Mouse (Mus musculus) embryonic facial prominence, embryonic 12.5 days (tissue): Measurements from ENCODE around the gene Rpl12. TPM values are rescaled to one million over a fixed set of nuclear protein-coding genes. Genes with fewer than 3 reads are reported as not detected.

Source experiments
- ATAC-seq: fragments of 200-750 bp; cut with Nextera tagmentation; 2 replicates; pipeline ENCODE4 v1.8.0; 2017; ENCODE audit not compliant: insufficient number of reproducible peaks, insufficient read depth, low FRiP score, low TSS enrichment
- H3K27ac ChIP-seq: fragments of 300-500 bp; sonication (generic); 2 replicates; pipeline ENCODE4 v1.5.1; 2016; ENCODE audit warnings: mild to moderate bottlenecking
- H3K27me3 ChIP-seq: fragments of 300-500 bp; sonication (generic); 2 replicates; pipeline ENCODE4 v1.6.1; 2016; ENCODE audit warnings: mild to moderate bottlenecking, moderate library complexity
- H3K36me3 ChIP-seq: fragments of 300-500 bp; sonication (generic); 2 replicates; pipeline ENCODE4 v1.6.1; 2016; ENCODE audit warnings: mild to moderate bottlenecking
- H3K4me1 ChIP-seq: fragments of 300-500 bp; sonication (generic); 2 replicates; pipeline ENCODE4 v1.6.1; 2016
- H3K4me2 ChIP-seq: fragments of 300-500 bp; sonication (generic); replicated peaks from 2 replicates; pipeline ENCODE4 v1.6.1; 2016; ENCODE audit warnings: mild to moderate bottlenecking, moderate library complexity
- H3K4me3 ChIP-seq: fragments of 300-500 bp; sonication (generic); 2 replicates; pipeline ENCODE4 v1.5.1; 2016; ENCODE audit warnings: mild to moderate bottlenecking
- H3K9ac ChIP-seq: fragments of 300-500 bp; sonication (generic); 2 replicates; pipeline ENCODE4 v1.6.1; 2016; ENCODE audit warnings: mild to moderate bottlenecking, moderate library complexity
- H3K9me3 ChIP-seq: fragments of 300-500 bp; sonication (generic); 2 replicates; pipeline ENCODE4 v1.6.1; 2016; ENCODE audit warnings: mild to moderate bottlenecking, moderate library complexity
- WGBS: fragments of 180-500 bp; shearing (Covaris S2); methylation state at CpG from one replicate; pipeline ENCODE4 v1.1.7; 2016; 5-methylcytosine and 5-hydroxymethylcytosine counted together
- polyA plus RNA-seq: library from polyadenylated mRNA; unstranded; fragments of >200 nt; fragmentation: Nextera tagmentation; extraction: Ambion mirVana; gene quantifications from 2 replicates; pipeline ENCODE4 v1.2.1, GENCODE M21; 2016

The Rpl12 gene
- polyA plus RNA-seq, 1 experiment from 2014 or later: 160 TPM

DNA sequence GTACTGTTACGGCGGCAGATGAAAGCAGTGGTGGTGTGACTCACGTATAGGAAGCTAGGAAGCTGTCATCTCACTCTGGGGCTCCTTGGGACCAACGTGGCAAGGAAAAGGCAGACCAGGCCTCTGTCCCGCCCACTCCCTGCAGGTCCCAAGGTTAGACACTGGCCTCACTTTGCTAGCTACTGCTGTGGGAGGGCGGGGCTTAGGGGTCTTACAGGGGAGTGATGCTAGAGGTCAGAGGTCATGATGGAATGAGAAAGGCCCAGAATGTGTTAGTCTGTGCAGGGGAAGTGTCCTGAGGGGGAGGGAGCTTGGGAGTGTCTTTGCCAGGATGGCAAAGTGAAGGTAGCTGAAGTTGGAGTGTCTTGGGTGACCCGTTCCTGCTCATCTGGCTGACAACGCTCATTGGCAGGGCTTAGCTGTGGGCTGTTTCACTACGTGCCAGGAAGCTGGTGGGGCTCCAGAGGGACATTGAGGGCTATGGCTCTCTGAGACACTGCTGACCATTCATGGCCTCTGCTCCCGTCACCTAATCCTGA is 37.0 kb upstream of the Rpl12 start:
- Histone ChIP-seq H3K4me2 (no peak overlapping the region), H3K27ac (no peak overlapping the region), H3K4me3 (no peak overlapping the region), H3K36me3 (peaks cover 68% of the 10 kb centered on the region), H3K9ac (no peak overlapping the region), H3K9me3 (no peaks in the 10 kb centered on the region), H3K4me1 (no peaks in the 10 kb centered on the region), H3K27me3 (no peaks in the 10 kb centered on the region)
- 72% methylated on average over 10 of the region's 10 CpGs for WGBS
- no peak for ATAC-seq

DNA sequence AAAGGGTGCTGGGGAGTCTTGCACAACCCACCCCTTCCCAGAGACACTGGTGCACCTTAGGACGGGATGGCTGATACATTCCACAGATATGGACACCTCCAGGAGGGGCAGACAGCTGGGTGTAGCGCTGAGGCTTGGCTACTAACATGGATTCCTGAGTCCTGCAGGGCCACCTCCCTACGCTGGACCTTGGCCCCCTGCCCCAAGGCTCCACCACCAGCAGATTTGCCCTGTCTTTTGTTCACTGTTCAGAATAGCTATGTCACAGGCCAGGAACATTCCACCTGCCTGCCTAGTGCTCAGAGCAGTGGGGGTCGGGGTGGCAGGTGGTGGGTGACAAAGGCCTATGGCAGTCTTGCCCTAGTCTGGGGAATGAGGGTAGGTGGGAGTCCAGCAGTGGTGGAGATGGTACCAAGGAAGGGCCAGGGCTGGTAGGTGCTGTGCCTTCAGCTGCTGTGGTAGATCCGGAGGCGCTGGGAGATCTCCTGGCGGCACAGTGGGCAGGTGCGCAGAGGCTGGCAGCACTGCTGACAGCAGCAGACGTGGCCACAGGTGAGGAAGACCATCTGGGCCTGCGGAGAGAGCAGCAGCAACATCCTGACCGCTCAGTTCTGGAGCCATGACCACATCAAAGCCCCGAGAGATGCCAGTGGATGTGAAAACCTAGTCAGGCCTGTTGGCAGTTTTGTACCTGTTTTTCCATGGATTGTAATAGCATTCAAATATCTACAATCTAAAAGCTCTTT is 34.9 kb upstream of the Rpl12 start:
- no peak for ATAC-seq

DNA sequence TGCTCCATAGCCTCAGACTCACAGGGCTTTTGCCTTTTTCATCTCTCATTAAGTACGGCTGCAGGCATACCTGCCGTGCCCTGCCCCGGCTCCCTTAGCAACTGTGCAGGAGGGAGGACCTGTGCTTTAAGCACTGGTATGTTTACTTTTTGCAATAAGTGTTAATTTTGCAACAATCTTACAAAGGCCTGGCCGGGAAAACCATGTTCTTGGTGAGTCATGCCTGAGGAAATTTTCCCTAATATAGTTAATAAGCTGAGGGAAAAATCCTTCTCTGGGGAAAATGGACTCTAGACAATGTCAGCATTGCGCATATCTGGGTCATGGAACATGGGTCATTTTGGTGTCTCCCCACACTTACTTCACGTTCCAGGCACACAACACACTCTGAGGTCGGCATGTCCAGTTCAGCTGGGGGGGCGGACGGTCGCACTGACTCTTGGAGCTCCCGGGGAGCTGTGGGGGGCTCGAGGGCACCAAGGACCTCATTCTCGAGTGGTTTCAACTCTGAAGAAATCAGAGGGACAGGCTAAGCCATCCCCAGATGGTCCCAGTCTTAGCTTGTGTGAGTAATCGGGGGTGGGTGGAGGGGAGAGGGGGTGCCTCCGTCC is 33.6 kb upstream of the Rpl12 start:
- Histone ChIP-seq H3K27me3 (no peaks in the 10 kb centered on the region), H3K9ac (no peak overlapping the region), H3K4me1 (no peaks in the 10 kb centered on the region), H3K27ac (no peak overlapping the region), H3K4me3 (no peak overlapping the region), H3K36me3 (peaks cover 48% of the 10 kb centered on the region), H3K9me3 (no peaks in the 10 kb centered on the region), H3K4me2 (no peak overlapping the region)
- WGBS: 75% methylated on average over 15 of the region's 15 CpGs
- ATAC-seq: no peak

More for the DNA sequence above, 34.9 kb upstream of the Rpl12 start:
- H3K4me3 ChIP-seq: no peak overlapping the region
- no peaks in the 10 kb centered on the region for H3K9me3 ChIP-seq
- WGBS: 88% methylated on average over 12 of the region's 12 CpGs
- H3K27ac ChIP-seq: no peak overlapping the region
- no peak overlapping the region for H3K4me2 ChIP-seq
- no peak overlapping the region for H3K9ac ChIP-seq
- H3K36me3 ChIP-seq: peaks cover 54% of the 10 kb centered on the region
- no peaks in the 10 kb centered on the region for H3K27me3 ChIP-seq
- no peaks in the 10 kb centered on the region for H3K4me1 ChIP-seq

DNA sequence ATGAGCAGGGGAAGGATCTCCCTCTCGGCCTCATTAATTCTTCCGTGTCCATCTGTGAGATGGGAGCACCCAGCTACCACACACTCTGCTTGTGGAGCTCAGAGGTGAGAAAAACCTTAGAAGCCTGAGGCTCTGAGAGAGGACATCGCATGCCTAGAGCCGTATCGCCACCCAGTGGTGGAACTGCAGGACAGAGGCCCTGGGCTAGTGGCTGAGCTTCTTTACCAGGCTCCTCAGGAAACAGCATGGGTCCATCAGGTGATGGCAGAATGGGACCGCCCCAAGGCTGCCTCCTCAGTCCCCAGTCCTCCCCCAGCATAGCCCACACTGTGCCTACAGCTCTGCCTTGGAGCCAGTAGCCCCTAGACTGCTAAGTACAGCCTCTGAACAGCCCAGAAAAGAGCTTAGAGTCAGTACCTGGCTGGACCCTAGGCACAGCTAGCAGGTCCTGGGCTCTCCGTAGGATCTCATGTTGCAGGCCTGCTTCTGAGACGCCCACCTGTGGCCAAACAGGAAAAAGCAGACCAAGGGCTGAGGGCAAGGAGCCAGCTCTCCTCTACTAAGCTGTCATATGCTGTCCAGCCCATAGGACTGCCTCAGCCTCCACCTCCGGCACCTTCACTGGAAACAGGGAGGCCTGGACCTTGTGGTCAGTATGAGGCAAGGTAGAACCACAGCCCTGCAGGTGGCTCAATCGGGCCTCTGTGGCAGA is 33.0 kb upstream of the Rpl12 start:
- Histone ChIP-seq H3K27ac (no peak overlapping the region), H3K4me2 (no peak overlapping the region), H3K27me3 (no peaks in the 10 kb centered on the region), H3K4me3 (no peak overlapping the region), H3K36me3 (peaks cover 43% of the 10 kb centered on the region), H3K9ac (no peak overlapping the region), H3K9me3 (no peaks in the 10 kb centered on the region), H3K4me1 (no peaks in the 10 kb centered on the region)
- ATAC-seq: 0 out of 2 replicates have a peak, but pooled peaks have one; percentile 28
- 31% methylated on average over 10 of the region's 10 CpGs for WGBS

DNA sequence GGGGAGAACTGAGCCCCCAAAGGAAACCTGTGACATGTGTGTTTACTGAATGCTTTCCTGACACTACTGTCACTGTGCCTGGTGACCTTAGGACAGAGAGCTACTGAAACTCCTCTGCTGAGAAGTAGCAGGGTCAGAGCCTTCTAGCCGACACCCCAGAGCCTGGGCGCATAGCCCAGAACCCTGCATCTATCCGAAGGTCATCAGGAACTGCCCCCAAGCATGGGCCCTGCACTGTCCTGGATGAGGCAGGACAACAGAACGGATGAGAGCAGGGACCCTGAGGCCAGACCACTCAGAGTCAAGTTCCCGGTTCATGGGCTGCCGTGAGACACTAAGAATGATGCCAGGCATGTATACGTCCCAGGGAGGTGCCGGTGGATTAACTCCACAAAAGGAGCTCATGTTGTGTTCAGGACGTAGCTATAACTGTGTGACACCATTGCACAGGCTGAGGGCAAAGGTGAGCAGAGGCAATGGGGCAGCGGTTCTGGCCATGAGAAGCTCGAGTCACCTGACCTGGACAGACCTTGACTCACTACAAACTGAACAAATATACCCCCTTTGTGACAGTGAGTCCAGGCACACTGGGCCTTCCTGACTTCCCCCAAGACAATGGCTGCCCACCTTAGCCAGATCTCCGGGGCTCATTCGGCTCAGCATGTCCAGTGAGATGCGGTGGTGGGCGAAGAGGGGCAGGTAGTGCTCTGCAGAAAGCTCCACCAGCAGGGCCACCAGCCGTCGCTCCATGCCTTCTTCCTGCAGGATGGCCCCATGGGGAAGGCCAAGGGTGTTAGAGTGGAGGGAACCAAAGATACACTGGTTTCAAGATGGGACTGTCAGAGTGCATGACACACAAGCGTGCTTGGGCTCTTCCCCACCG is 32.2 kb upstream of the Rpl12 start:
- Histone ChIP-seq H3K36me3 (peaks cover 35% of the 10 kb centered on the region), H3K9ac (no peak overlapping the region), H3K4me3 (no peak overlapping the region), H3K27me3 (no peaks in the 10 kb centered on the region), H3K4me1 (no peaks in the 10 kb centered on the region), H3K27ac (no peak overlapping the region), H3K4me2 (no peak overlapping the region), H3K9me3 (no peaks in the 10 kb centered on the region)
- ATAC-seq: no peak
- WGBS: 86% methylated on average over 19 of the region's 19 CpGs

DNA sequence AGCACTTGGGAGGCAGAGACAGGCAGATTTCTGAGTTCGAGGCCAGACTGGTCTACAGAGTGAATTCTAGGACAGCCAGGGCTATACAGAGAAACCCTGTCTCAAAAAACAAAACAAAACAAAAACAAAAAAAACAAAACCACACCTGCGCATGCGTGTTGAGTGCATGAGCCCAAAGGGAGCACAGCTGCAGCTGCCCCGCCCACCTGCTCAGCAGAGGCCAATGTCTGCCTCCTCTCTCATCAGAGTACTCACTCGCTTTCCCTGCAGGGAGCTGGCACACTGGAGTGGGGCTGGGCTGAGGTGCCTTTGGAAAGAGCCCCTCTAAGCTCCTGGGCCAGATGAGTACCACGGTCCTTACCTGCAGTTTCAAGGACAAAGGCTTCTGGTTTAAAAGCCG is 29.6 kb upstream of the Rpl12 start:
- no peak overlapping the region for H3K27ac ChIP-seq
- H3K9me3 ChIP-seq: no peaks in the 10 kb centered on the region
- WGBS: 83% methylated on average over 7 of the region's 7 CpGs
- H3K36me3 ChIP-seq: peaks cover 28% of the 10 kb centered on the region; the same call in 1 of the 2 replicates
- H3K27me3 ChIP-seq: no peaks in the 10 kb centered on the region
- no peak overlapping the region for H3K9ac ChIP-seq
- no peak overlapping the region for H3K4me3 ChIP-seq
- no peak for ATAC-seq
- H3K4me1 ChIP-seq: no peaks in the 10 kb centered on the region
- H3K4me2 ChIP-seq: no peak overlapping the region

DNA sequence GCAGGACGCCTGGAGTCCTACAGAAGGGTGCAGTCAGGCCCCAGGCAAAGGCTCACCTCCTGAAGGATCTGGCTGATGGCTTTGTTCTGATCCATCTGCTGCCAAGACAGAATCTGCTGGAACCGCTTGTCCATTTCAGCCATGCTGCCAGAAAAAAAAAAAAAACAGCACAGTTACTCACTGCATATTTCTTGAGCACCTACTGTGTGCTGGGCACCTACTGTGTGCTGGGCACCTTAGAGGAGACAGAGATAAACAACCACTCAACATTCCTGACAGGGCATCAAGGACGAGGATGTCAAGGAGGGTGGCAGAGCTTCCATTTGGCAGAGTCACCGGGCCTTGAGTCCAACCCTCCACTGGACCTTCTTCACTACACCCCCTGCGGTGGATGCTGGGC is 22.6 kb upstream of the Rpl12 start:
- Histone ChIP-seq H3K9ac (no peak overlapping the region), H3K27ac (no peak overlapping the region), H3K4me2 (no peak overlapping the region), H3K4me3 (no peak overlapping the region), H3K4me1 (no peaks in the 10 kb centered on the region), H3K36me3 (peaks cover 47% of the 10 kb centered on the region), H3K27me3 (no peaks in the 10 kb centered on the region), H3K9me3 (no peaks in the 10 kb centered on the region)
- 86% methylated on average over 5 of the region's 5 CpGs for WGBS
- ATAC-seq: no peak

DNA sequence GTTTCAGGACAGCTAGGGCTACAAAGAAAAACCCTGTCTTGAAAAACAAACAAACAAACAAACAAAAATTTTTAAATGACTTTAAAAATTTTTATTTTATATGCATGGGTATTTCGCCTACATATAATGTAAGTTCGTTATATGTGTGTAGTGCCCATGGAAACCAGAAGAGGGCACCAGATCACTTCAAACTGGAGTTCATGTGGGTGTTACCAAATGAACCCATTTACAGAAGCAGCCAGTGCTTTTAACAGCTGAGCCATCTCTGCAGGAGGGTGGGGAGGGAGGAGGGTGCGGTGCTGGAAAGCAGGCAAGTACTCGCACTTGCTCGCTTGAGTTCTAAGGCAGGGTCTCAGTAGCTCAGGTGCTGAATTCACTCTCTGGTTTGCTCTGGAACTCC is 21.9 kb upstream of the Rpl12 start:
- Histone ChIP-seq H3K4me3 (no peak overlapping the region), H3K36me3 (peaks cover 48% of the 10 kb centered on the region), H3K9me3 (no peaks in the 10 kb centered on the region), H3K4me2 (no peak overlapping the region), H3K27ac (no peak overlapping the region), H3K4me1 (no peaks in the 10 kb centered on the region), H3K27me3 (no peaks in the 10 kb centered on the region), H3K9ac (no peak overlapping the region)
- WGBS: 70% methylated on average over 5 of the region's 5 CpGs
- no peak for ATAC-seq

DNA sequence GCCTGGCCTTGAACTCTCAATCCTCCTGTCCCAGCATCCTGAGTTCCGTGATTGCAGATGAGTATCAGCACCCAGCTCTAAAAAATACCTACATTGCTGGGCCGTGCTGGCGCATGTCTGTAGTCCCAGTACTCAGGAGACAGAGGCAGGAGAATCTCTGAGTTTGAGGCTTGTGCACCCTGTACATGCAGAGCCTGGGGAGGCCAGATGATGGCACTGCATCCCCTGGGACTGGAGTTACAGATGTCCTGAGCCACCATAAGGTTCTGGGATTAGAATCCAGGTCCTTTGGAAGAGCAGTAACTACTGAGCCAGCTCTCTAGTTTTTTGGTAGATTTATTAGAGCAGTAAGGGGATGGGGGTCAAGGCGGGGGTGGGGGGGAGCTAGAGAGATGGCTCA is 20.9 kb upstream of the Rpl12 start:
- no peak for ATAC-seq
- H3K27ac ChIP-seq: no peak overlapping the region
- no peak overlapping the region for H3K4me3 ChIP-seq
- WGBS: 94% methylated on average over 4 of the region's 4 CpGs
- no peak overlapping the region for H3K4me2 ChIP-seq
- no peaks in the 10 kb centered on the region for H3K9me3 ChIP-seq
- no peak overlapping the region for H3K9ac ChIP-seq
- peaks cover 59% of the 10 kb centered on the region for H3K36me3 ChIP-seq
- H3K4me1 ChIP-seq: no peaks in the 10 kb centered on the region
- no peaks in the 10 kb centered on the region for H3K27me3 ChIP-seq

DNA sequence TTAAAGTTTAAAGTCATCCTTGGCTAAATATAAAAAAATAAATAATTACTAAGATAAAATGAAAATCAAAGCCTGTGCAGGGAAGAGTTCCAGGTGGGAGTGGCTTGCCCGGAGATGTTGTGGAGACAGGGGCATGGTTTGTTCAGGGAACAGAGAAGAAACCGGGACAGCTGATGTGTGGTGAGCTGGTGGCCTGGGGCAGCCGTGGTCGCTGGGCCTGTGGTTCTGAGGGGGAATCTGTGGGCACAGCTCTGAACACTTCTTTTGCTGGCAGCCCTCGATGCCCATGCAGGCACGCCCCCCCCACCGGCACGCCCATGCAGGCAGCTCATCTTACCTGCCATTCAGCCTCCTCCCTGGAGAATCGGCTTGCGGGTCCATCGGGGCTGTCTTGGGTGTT is 13.9 kb upstream of the Rpl12 start:
- Histone ChIP-seq H3K4me2 (no peak overlapping the region), H3K36me3 (peaks cover 44% of the 10 kb centered on the region), H3K9me3 (no peaks in the 10 kb centered on the region), H3K27ac (no peak overlapping the region), H3K4me3 (no peak overlapping the region), H3K4me1 (no peaks in the 10 kb centered on the region), H3K27me3 (no peaks in the 10 kb centered on the region), H3K9ac (no peak overlapping the region)
- WGBS: 85% methylated on average over 11 of the region's 11 CpGs
- ATAC-seq: no peak

DNA sequence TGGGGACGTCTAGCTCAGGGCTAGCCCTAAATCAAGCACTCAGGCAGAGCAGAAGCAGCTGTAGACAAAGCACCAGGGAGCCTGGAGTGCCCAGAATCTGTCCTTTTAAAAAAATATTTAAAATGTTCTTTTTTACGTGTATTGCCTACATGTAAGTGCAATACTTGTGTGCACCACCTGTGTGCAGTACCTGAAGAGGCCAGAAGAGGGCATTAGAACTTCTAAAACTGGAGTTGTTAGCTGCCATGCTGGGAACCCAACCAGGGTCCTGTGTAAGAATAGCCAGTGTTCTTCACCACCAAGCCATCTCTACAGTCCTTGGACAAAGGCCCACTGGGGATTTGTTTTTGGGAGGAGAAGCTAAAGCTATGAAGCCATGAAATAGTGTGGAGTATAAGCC is 6.8 kb upstream of the Rpl12 start:
- H3K9me3 ChIP-seq: no peaks in the 10 kb centered on the region
- no peak overlapping the region for H3K27ac ChIP-seq
- no peak overlapping the region for H3K4me2 ChIP-seq
- no peaks in the 10 kb centered on the region for H3K4me1 ChIP-seq
- no peak overlapping the region for H3K9ac ChIP-seq
- H3K27me3 ChIP-seq: no peaks in the 10 kb centered on the region
- WGBS: 91% methylated on average over 2 of the region's 2 CpGs
- H3K36me3 ChIP-seq: peaks cover 50% of the 10 kb centered on the region
- no peak overlapping the region for H3K4me3 ChIP-seq
- no peak for ATAC-seq
